Mouse (Mus musculus) thymus, adult 18-20 months (tissue): ENCODE measurements around the gene Bco2.
A peak's percentile ranks its signal among the peaks of the same experiment; 100 is the strongest.

Source experiments
- DNase-seq, 2 experiments: peaks; one replicate each; pipeline ENCODE4 v3.0.0; 2022; ENCODE audit warnings: mixed read lengths in 2 of 2

Gene Bco2

GRCm38 (mm10) chr9:50555094-50555446, at the start of gene Bco2:
Gene Bco2, minus strand, starts transcription at chr9:50555181.
- no peak for DNase-seq

DNA sequence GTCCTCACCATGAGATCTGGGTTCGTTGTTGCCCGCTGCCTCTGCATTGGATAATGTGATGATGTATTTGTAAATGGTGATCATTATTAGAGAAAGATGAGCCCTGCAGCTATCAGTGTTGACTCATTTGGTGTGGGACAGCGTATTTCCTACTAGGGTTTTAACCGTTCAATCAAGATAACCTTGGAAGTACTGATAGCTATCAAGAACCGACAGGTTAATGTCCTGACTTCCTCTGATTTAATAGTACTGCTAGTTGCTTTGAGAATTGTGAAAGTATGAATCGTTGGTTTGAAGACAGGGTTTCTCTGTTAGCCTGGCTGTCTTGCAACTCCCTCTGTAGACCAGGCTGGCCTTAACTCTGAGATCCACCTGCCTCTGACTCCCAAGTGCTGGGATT, 49.4 kb upstream of the Bco2 start:
- DNase-seq, result no peak

- DNase-seq, result no peak
Observed at GRCm38 (mm10) chr9:50603998-50604324, 49.0 kb upstream of the Bco2 start.

- peak; percentile 90 to 93 for DNase-seq
Observed at GRCm38 (mm10) chr9:50603189-50603997, 48.4 kb upstream of the Bco2 start, which contains the start of the genes Sdhd and Timm8b. Gene Sdhd, minus strand, starts transcription at chr9:50603812. Gene Timm8b, plus strand, starts transcription at chr9:50603910.

- no peak for DNase-seq
Observed at GRCm38 (mm10) chr9:50602055-50602845, 47.3 kb upstream of the Bco2 start.

GRCm38 (mm10) chr9:50601536-50601935, 46.6 kb upstream of the Bco2 start:
- DNase-seq, result no peak

- no peak for DNase-seq
Observed at GRCm38 (mm10) chr9:50596973-50597372, 42.0 kb upstream of the Bco2 start.

GRCm38 (mm10) chr9:50594794-50595417, 39.9 kb upstream of the Bco2 start:
- DNase-seq, result no peak

DNA sequence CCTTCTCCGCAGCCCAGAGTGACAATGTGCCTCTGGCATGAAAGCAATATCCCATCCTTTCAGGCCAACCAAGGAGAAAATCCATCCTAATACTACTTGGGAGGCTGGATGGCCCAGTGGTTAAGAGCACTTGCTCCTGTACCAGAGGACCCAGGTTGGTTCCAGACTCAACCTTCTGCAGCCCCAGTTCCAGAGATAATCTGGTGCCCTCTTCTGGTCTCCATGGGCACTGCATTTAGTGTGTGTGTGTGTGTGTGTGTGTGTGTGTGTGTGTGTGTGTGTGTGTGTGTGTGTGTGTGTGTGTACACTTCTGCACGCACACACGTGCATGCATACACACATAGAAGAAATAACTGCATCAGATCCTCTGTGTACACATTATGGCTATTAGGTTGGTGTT, 38.6 kb upstream of the Bco2 start:
- DNase-seq, result no peak

DNA sequence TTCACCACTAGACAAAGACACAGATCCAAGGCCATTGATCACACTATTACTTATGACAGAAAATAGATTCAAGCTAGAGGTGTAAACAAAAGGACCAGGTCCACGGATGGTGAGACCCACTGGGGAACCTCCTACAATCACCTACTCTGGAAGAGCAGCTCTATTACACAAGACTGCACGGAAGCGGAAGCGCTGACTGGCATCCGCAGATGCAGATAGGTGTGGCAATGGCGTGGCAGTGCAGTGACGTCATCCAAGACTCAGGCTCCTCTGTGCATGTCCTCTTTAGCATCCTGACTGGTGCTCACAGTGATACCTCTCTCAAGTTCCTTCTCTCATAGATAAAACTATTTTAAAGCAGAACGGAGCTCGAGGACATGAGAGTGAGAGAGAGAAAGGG, 38.0 kb upstream of the Bco2 start:
- no peak for DNase-seq

DNA sequence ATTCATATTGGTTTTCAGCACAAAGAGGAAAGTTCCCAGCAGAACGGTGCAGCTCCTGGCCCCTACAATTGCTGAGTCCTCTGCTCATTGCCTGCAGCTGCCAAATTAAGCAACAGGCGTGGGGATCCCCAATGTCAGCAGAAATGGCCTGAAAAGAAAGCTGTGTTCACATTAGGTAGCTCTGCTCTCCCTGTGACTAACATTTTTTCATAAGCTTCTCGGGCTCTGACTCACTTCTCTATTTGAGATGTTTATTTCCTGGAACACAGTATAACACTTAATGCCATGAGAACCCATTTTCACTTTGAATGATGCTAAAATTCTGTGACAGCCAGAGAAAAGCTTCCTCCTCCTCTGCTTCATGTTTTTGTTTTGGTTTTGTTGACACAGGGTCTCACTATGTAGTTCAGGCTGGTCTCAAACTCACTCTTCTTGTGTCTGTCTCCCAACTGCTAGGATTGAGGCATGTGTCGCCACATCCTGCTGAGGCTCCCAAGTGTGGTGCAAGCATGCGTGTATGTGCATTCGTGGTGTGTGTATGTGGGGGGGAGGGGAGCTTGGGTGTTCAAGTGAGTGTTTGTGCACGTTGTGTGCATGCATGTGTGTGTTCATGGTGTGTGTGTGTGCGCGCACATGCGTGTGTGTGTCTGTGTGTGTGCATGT, 36.0 kb upstream of the Bco2 start:
- no peak for DNase-seq

- no peak for DNase-seq
Observed at GRCm38 (mm10) chr9:50586955-50587354, 32.0 kb upstream of the Bco2 start.

DNA sequence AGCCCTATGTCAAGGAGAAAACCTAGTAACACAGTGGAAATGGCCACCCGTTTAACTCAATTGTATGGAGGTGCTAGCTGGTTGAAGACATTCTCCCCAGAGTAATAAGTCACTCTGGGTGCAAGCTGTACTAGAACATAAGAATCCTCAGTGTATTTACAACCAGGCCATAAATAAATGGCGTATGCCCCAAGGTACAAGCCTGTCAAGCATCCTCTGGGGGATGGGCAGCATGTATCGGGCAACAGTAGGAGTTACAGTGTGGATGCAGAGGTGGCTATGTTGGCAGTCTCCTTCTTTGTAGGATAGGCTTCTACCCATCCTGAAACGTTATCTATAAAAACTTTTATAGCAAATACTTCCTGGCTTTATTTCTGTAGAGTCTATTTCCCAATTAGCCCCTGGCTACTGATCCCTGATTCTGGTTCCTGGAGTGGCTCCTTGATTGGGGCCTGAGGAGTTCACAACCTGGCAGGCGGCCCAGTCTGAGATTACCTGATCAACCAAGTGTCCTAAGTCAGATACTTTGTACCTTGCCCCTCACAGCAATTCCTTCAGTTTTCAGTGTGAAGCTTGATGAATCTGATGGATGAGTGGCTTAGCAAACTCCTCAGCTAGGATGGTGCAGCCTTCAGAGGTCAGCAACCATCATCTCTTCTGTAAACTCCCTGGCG, 30.3 kb upstream of the Bco2 start:
- no peak for DNase-seq

GRCm38 (mm10) chr9:50580370-50580769, 25.4 kb upstream of the Bco2 start:
- DNase-seq, result no peak

DNA sequence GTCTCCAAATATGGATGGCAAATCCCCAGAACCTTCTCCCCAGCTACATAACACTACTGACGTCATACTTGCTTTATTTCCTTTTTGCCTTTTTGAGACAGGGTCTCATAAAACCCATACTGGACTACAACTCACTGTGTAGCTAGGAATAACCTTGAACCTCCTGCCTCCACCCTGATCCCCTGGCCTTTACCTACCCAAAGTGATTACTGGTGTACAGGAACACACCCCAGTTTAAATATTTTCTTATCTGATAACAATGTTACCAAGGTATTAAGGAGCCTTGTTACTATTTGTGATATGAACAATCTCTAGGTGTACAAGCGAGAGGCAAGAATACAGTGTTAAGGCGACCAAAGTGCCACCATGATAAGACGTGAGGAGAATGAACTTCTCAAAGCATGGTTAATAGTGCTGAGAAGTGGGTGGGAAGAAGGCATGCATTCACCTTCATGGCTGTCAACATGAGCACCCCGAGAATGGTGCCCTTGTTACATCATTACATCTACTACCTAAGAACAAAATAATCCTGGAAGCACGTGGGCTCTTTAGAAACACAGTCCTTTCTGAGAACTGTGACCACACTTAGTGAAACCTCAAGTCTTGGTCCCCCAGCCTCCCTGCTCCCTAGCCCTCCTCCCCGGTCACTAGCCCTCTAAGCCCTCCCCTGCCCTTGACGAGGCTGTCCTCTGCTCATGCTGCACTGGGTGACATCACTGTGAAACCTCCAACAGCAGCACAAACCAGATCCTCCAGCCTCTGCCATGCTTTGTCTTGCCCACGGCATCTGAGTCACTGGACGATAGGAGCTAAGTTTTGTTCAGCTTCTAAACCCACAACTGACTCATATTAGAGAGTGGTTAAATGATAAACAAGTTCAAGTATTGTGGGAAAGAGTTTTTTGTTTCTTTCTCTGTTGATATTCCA, 14.9 kb upstream of the Bco2 start:
- no peak for DNase-seq

DNA sequence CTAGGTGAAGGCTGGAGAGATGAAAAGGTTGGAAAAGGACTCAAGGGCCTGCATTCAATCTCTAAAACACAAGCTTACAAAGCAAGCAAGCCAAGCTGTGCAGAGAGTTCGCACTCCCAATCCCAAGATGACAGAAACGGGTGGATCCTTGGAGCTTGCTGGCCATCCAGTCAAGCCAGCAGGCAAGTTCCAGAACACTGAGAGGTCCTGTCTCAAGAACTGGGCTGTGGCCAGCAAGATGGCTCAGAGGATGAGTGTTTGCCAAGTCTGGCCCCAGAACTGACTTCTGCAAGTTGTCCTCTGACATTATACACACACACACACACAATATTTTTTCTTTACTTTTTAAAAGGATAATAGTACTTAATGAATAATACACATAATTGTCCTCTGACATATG, 12.9 kb upstream of the Bco2 start:
- no peak for DNase-seq

DNA sequence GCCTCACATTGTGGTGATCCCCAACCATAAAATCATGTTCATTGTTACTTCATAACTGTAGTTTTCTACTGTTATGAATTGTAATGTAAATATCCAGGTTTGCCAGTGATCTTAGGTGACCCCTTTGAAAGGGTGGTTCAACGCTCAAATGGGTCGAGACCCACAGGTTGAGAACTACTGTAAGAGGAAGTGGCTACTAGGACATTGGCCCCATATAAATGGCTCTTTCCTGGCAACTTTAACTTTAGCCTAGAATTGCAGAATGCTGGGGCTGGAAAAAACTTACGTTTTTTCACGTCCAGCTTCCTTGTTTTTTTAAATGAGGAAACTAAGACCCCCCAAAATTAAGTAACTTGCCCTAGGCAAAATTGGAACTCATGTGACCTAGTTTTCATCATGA, 12.4 kb upstream of the Bco2 start:
- DNase-seq, result no peak

DNA sequence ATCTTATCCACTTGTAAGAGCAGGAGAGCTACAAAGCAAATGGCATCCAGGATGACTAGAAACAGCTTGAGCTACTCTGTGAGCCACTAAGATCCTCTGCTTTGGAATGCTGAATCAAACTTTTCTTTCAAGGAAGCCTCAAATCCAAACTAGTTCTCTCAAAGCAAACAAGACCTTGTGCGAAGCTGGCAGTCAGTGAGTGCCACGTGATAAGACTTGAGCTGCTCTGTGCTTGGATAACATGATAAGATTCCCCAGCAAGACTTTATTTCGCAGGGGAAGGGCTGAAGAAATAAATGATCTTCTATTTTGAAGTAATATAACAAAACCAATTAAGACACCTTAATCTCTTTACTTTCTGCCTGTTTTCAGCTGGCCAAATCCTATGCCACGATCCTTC, 11.0 kb upstream of the Bco2 start:
- no peak for DNase-seq

DNA sequence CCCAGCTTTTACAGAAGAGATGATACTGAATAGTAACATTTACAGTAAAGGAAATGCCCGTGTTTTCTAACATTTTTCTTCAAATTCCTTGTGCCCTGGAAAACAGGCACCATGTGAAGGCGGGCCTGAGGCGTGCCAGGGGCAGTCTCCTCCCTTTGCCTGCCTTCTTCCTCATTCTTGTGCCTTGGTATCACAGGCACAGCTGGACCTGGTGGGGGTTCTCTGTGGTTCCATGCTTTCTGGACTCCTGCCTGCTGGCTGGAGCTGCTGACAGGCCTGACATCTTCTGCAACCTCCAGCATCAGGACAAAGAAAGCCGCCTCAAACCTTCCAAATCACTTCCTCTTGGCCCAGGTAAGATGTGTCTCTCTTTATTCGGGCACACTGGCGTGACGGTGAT, 10.2 kb upstream of the Bco2 start:
- no peak for DNase-seq

GRCm38 (mm10) chr9:50561918-50562360, 7.0 kb upstream of the Bco2 start:
- no peak for DNase-seq

DNA sequence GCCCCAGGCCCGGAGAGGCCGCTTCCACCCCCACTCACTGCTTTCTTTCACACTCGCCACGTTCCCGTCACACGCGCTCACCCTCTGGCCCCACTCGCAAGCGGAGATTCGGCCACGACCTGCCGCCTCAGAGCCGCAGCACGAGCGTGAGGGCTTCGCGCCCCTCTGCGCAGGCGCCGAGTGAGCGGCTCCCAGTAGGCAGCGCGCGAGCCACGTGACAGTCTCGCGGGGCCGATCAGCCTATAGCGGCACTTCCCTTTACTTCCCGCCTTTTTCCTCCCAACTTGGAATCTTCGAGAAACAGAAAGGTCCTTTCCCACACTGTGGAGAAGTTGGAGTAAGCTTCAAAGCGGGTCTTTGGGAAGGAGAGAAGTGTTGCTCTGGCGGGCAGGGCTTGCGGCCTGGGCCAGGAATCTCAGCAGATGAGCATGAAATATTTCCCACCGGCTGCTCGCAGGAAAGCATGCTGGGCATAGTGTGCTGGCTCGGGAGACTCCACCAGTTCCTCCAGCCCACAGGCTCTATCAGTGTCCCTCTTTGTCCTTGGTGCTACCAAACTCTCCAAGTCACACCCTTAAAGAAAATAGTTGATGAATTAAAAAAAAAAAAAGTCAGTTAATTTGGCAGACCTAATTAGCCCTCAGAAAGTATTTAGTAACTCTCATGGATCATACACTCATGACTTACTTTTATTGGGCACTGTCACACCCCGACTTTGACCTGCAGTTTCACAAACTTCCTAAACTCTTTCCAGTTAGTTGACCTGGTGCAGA, 6.3 kb upstream of the Bco2 start, which contains the start of gene Tex12:
Gene Tex12, minus strand, starts transcription at position 181 of the 773 bp plus-strand sequence.
- no peak for DNase-seq
